Mouse (Mus musculus): ENCODE measurements around the gene Ovch2. TPM values are rescaled to one million over a fixed set of nuclear protein-coding genes. Genes with fewer than 3 reads are reported as not detected.
"Not testable (repeated sequence)": the region's sequence is repeated elsewhere in the genome, so short reads cannot be mapped to it uniquely, and the experiment has no call there.

The Ovch2 gene
- not detected for total RNA-seq (2021)
- long read RNA-seq, experiment 1: 0 reads
- long read RNA-seq, experiment 2: 0 reads

DNA sequence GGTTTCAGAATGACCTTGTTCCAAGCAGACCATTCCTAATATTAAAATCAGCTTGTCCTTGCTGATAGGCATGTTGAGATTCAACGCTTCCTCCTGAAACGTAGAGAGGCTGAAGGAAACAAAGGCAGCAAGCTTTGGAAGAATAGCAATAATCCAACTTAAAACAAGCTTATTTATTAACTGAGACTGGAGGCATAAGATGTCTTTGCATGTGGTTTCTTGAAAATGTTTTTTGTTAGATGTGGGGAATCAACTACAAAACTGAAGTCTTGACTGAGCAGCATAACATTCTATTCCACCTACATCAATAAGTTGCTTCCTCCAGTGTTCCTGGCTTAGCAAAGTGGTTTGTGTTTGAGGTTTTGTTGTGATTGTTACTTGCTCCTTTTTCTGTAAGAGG is at the start of gene Ovch2:
Gene Ovch2 (minus strand): TSS at position 101 of the 400 bp plus-strand sequence.
- no peak for DNase-seq (ENCODE audit: low spot score in 2 of 2)

GRCm38 (mm10) chr7:107847390-107847789 is 46.4 kb upstream of the Ovch2 start, which contains the start of gene Olfr470:
TSS of gene Olfr470 (minus strand) at chr7:107847490.
- DNase-seq (ENCODE audit: low spot score in 2 of 2): not testable (repeated sequence)

DNA sequence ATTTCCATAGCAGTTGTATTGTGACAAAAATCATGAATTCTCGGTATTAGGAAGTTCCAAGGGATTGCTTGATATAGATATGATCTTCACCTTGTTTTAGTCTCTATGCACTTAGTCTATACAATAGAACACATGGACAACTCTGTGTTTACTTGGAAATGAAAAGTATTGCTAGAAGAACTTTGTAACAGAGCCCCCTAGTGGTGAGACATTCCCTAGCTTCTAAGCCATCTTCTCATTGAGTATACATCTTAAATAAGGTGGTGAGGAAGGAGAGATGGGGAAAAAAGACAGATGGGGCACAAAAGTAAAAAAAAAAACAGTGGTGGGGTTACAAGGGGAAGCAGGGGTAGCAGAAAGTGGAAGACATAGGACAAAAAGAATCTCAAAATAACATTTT is 40.7 kb upstream of the Ovch2 start:
- DNase-seq (ENCODE audit: low spot score in 2 of 2): no peak

- DNase-seq (ENCODE audit: low spot score in 2 of 2): not testable (repeated sequence)
These were observed 24.4 kb upstream of the Ovch2 start, which contains the start of gene Olfr469 for GRCm38 (mm10) chr7:107825441-107825840. TSS of gene Olfr469 (minus strand) at chr7:107825541.

- DNase-seq (ENCODE audit: low spot score in 2 of 2): not testable (repeated sequence)
These were observed 22.9 kb upstream of the Ovch2 start for GRCm38 (mm10) chr7:107823867-107824266.

GRCm38 (mm10) chr7:107819442-107819841 is 18.4 kb upstream of the Ovch2 start:
- DNase-seq (ENCODE audit: low spot score in 2 of 2): no peak

DNA sequence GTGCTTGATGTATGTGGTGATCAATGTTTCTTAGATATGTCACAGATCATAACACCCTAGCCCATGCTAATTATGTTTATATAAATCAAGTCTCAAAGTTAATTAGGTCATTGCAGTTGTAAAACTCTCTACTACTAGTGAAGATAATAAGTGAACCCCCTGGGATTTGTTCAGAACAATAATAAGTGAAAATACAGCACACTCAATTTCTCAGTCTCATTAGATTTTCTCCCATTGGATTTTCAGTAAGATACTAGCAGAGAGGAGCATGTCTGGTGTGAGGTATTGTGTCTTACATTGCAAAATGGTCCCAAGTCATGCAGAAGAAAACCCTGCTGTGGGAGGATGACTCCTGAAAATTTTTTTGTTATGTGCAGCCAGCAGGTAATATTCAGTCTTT is 11.0 kb upstream of the Ovch2 start, which contains the start of gene Olfr467:
Gene Olfr467 (plus strand): TSS at position 301 of the 400 bp plus-strand sequence.
- DNase-seq (ENCODE audit: low spot score in 2 of 2): no peak

GRCm38 (mm10) chr7:107802138-107802537 is 1.1 kb upstream of the Ovch2 start:
- DNase-seq (ENCODE audit: low spot score in 2 of 2): no peak

- DNase-seq (ENCODE audit: low spot score in 2 of 2): no peak
These were observed 4.5 kb downstream of the Ovch2 start for GRCm38 (mm10) chr7:107796500-107796899.

GRCm38 (mm10) chr7:107787977-107788620 is 12.9 kb downstream of the Ovch2 start:
- DNase-seq (ENCODE audit: low spot score in 2 of 2): no peak

- no peak for DNase-seq (ENCODE audit: low spot score in 2 of 2)
These were observed 21.4 kb downstream of the Ovch2 start for GRCm38 (mm10) chr7:107779611-107780010.

GRCm38 (mm10) chr7:107778216-107778615 is 22.8 kb downstream of the Ovch2 start:
- no peak for DNase-seq (ENCODE audit: low spot score in 2 of 2)

- no peak for DNase-seq (ENCODE audit: low spot score in 2 of 2)
These were observed 30.2 kb downstream of the Ovch2 start for GRCm38 (mm10) chr7:107770812-107771211.

DNA sequence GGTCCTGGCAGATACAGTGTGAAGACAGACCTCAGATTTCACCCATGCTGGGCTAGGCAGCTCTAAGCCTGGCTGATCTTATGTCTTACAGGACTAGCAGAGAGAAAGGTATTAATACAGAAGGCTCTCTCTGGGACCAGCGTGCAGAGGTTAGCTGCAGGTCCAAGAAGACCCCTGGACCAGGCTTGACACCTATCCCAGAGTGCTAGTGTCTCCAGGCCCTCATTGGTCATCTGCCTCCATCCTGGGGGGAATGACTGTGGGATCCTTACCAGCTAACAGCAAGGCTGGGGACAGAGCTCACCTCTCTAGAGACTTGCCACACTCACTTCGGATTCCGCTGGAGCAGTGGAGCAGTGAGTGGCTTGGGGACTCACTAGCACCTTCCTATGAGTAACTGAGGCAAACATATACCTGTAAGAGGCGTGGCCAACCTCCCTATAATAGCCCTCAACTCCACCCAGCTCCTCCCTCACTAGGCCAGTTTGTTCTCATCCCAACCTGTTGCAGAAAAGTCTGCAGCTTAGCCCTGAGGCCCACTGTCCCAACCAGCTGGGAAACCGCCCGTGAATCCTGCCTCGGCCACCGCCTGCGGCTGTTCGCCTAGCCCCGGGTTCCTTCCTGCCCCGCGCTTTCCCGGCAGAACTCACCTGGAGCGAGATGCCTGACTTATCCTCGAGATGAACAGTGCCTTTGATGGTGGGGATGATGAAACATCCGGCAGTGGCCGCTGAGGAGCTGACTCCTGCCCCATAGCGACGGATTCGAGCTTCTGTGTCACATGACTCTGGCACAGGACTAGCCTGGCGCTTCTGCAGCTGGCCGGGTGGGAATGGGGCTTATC is 43.5 kb downstream of the Ovch2 start, which contains the start of gene Cyb5r2:
Gene Cyb5r2 (minus strand): TSS at position 725 of the 844 bp plus-strand sequence.
- no peak for DNase-seq (ENCODE audit: low spot score in 2 of 2)

- DNase-seq (ENCODE audit: low spot score in 2 of 2): no peak
These were observed 44.3 kb downstream of the Ovch2 start for GRCm38 (mm10) chr7:107756748-107757147.

- DNase-seq (ENCODE audit: low spot score in 2 of 2): no peak
These were observed 45.1 kb downstream of the Ovch2 start for GRCm38 (mm10) chr7:107755905-107756304.

DNA sequence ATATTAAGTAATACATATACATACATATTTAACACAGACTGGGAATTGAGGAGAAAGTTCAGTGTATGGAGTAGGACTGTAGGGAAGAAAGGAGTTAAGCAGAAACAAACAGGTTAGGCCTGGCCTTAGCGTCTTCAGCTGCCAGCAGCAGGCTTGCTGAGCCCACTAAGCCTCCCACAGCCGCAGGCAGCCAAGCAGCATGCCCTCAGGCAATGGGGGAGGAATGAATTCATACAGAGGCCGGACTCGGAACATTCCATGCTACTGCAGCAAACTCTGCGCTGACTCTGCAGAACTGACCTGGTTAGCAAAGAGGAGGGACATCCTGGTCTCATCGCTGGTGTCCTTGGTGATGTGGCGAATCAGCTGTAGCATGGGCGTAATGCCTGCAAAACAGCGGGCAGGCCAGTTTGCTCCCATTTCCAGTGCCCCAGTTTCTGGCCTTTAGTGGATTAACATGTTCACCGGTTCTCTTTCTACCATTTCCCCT is 48.9 kb downstream of the Ovch2 start:
- no peak for DNase-seq (ENCODE audit: low spot score in 2 of 2)

DNA sequence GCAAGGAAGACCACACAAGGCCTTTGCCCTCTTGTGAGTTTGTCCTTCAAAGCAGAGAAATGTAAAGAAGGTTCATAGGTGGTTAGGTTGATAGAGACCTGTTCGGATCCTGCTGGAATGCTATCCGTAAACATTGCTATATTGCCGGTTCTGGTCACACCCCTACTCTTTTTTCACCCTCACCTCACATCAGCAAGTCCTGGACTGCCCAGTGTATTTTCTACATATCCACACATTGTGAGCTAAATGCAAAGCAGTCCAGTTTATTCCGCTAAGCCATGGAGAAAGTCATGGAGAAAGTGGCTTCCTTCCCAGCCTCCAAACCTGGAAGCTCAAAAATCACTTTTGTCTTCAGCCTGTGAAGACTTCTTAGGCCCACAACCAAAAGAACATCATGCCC is 51.3 kb downstream of the Ovch2 start:
- DNase-seq (ENCODE audit: low spot score in 2 of 2): no peak

- peak in 1 of 2 experiments; percentile 9 for DNase-seq (ENCODE audit: low spot score in 2 of 2)
These were observed 51.7 kb downstream of the Ovch2 start for GRCm38 (mm10) chr7:107749270-107749669.

DNA sequence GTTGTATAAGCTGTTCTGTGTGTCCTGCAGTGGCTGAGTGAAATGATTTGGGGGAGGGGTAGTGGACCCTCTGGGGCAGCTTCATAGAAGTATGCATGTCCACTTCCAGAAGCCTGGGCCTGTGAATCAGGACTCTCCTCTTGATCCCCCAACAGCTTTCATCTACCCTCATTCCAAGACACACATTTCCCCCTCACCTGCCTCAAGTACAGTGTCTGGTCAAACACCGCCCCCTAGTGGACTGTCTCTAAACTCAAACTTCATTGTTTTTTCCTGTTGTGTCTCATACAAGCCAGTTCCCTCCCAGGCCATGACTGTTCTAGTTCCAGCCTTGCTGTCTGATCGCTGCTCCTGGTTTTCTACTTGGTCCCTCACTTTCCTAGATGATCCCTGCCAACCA is 53.1 kb downstream of the Ovch2 start:
- DNase-seq (ENCODE audit: low spot score in 2 of 2): peak; percentile 51 to 53

DNA sequence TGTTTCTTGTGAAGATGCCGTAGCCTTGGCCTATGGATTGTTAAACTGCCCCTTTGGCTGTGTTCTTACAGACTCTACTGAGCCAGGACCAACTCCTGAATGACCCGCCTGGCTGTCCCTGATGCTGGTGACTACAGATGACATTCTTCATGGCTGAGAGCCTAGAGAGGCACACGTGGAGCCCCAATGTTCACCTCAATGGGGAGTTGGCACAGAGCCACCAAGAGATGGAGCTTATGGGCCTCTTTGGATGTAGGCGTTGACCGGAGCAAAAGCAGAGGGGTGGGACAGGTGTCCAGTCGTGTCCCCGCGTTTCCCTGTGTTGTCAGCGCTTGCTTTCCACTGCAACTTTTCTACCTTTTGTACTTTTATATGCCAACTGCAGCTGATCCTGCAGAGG is 53.5 kb downstream of the Ovch2 start:
- DNase-seq (ENCODE audit: low spot score in 2 of 2): no peak

- DNase-seq (ENCODE audit: low spot score in 2 of 2): no peak
These were observed 55.0 kb downstream of the Ovch2 start for GRCm38 (mm10) chr7:107746036-107746435.

Data from adrenal gland, adult 18-20 months (tissue).